Mouse (Mus musculus): ENCODE measurements around the gene Arhgap15. TPM values are rescaled to one million over a fixed set of nuclear protein-coding genes. Genes with fewer than 3 reads are reported as not detected.

Gene Arhgap15
- total and polyA plus RNA-seq, 3 experiments, result 16.6 to 40.3 (median 19.8) TPM

- Histone ChIP-seq H3K9ac (ENCODE audit: insufficient read depth, low read depth) (no peak overlapping the region), H3K36me3 (replicated peaks in 1 of 2; ENCODE audit: control insufficient read depth in 1 of 2, insufficient read depth in 1 of 2, low read length in 1 of 2) (peaks cover 0 to 2% of the 10 kb centered on the region in 2 experiments), H3K27me3 (replicated peaks) (no peaks in the 10 kb centered on the region), H3K79me2 (replicated peaks; ENCODE audit: control insufficient read depth, extremely low read depth, insufficient read depth, poor library complexity, severe bottlenecking) (no peaks in the 10 kb centered on the region), H3K27ac (ENCODE audit: insufficient read depth, low read depth) (no peak overlapping the region), H3K4me1 (ENCODE audit: control insufficient read depth in 1 of 2, insufficient read depth in 2 of 2) (no peaks in the 10 kb centered on the region), H3K4me2 (ENCODE audit: insufficient read depth, low read depth, poor library complexity, severe bottlenecking) (no peak overlapping the region), H3K4me3 (replicated peaks in 1 of 3; ENCODE audit: low read depth in 2 of 3, low read length in 2 of 3, poor library complexity in 1 of 3) (no peak overlapping the region), H3K9me3 (replicated peaks; ENCODE audit: low read length) (no peaks in the 10 kb centered on the region)
- no peak for DNase-seq (ENCODE audit: extremely low read depth)
- dilution Hi-C loops (cut with MboI; ENCODE audit: extremely low pct_ligation_motif_present, extremely low pct_unique_long_range_greater_than_20kb, low sequenced_read_pairs) (no loop called here), in situ Hi-C loops (cut with MboI; ENCODE audit: low pct_ligation_motif_present, low pct_unique_long_range_greater_than_20kb, low sequenced_read_pairs) (no loop called here)
- no peak for TF ChIP-seq HCFC1 (IDR thresholded peaks at IDR 0.05; ENCODE audit: low read depth, low read length)
- TF ChIP-seq E2F4 (IDR thresholded peaks at IDR 0.05; ENCODE audit: insufficient replicate concordance, low read depth, low read length), result no peak
- TF ChIP-seq USF2 (conservative IDR thresholded peaks at IDR 0.05; ENCODE audit: low read depth, low read length), result no peak
- no peak for TF ChIP-seq RAD21 (IDR thresholded peaks at IDR 0.05; ENCODE audit: low read depth, low read length)
- TF ChIP-seq GABPA (IDR thresholded peaks at IDR 0.05; ENCODE audit: insufficient replicate concordance, low read depth, low read length), result no peak
- TF ChIP-seq IRF4 (IDR thresholded peaks at IDR 0.05; ENCODE audit: low read depth, low read length), result no peak
- TF ChIP-seq JUND (conservative IDR thresholded peaks at IDR 0.05; ENCODE audit: low read depth, low read length), result no peak
- TF ChIP-seq TBP (conservative IDR thresholded peaks at IDR 0.05; ENCODE audit: low read depth, low read length), result no peak
- no peak for TF ChIP-seq RCOR1 (conservative IDR thresholded peaks at IDR 0.05; ENCODE audit: low read depth, low read length)
- no peak for TF ChIP-seq USF1 (IDR thresholded peaks at IDR 0.05; ENCODE audit: low read depth, low read length)
- TF ChIP-seq SIN3A (IDR thresholded peaks at IDR 0.05; ENCODE audit: low read length), result no peak
- TF ChIP-seq ETS1 (conservative IDR thresholded peaks at IDR 0.05; ENCODE audit: low read depth, low read length), result no peak
- TF ChIP-seq ELF1 (IDR thresholded peaks at IDR 0.05; ENCODE audit: low read depth, low read length), result no peak
- TF ChIP-seq POLR2AphosphoS2 (IDR thresholded peaks at IDR 0.05; ENCODE audit: low read depth, low read length), result no peak
Observed at GRCm38 (mm10) chr2:44039522-44040203, 291.0 kb downstream of the Arhgap15 start.

GRCm38 (mm10) chr2:44044088-44044487 is 295.5 kb downstream of the Arhgap15 start:
- no peak overlapping the region for H3K9ac ChIP-seq (ENCODE audit: insufficient read depth, low read depth)

More at GRCm38 (mm10) chr2:44044088-44044487, 295.5 kb downstream of the Arhgap15 start:
- no peaks in the 10 kb centered on the region for H3K9me3 ChIP-seq (replicated peaks; ENCODE audit: low read length)
- peaks cover 0 to 2% of the 10 kb centered on the region in 2 experiments for H3K36me3 ChIP-seq (replicated peaks in 1 of 2; ENCODE audit: control insufficient read depth in 1 of 2, insufficient read depth in 1 of 2, low read length in 1 of 2)
- H3K27ac ChIP-seq (ENCODE audit: insufficient read depth, low read depth), result no peak overlapping the region
- no peaks in the 10 kb centered on the region for H3K79me2 ChIP-seq (replicated peaks; ENCODE audit: control insufficient read depth, extremely low read depth, insufficient read depth, poor library complexity, severe bottlenecking)
- no peaks in the 10 kb centered on the region for H3K4me1 ChIP-seq (ENCODE audit: control insufficient read depth in 1 of 2, insufficient read depth in 2 of 2)
- in situ Hi-C loops (cut with MboI; ENCODE audit: low pct_ligation_motif_present, low pct_unique_long_range_greater_than_20kb, low sequenced_read_pairs), result no loop called here
- H3K4me3 ChIP-seq (replicated peaks in 1 of 3; ENCODE audit: low read depth in 2 of 3, low read length in 2 of 3, poor library complexity in 1 of 3), result no peak overlapping the region
- no peak overlapping the region for H3K4me2 ChIP-seq (ENCODE audit: insufficient read depth, low read depth, poor library complexity, severe bottlenecking)
- no peak for DNase-seq (ENCODE audit: extremely low read depth)
- dilution Hi-C loops (cut with MboI; ENCODE audit: extremely low pct_ligation_motif_present, extremely low pct_unique_long_range_greater_than_20kb, low sequenced_read_pairs), result no loop called here
- H3K27me3 ChIP-seq (replicated peaks), result no peaks in the 10 kb centered on the region
- TF ChIP-seq NELFE (IDR thresholded peaks at IDR 0.05; ENCODE audit: low read depth, low read length) (no peak), PAX5 (IDR thresholded peaks at IDR 0.05; ENCODE audit: low read length) (no peak), ZNF384 (IDR thresholded peaks at IDR 0.05; ENCODE audit: low read depth, low read length) (no peak), IRF4 (IDR thresholded peaks at IDR 0.05; ENCODE audit: low read depth, low read length) (no peak), POLR2A (IDR thresholded peaks at IDR 0.05; ENCODE audit: low read depth, low read length) (no peak), JUN (IDR thresholded peaks at IDR 0.05; ENCODE audit: insufficient read depth, low read depth, low read length) (no peak)

Measured in CH12.LX (cell line).